Mouse (Mus musculus) limb, embryonic 13.5 days (tissue): ENCODE data around the gene Blcap. TPM values are rescaled to one million over a fixed set of nuclear protein-coding genes. Genes with fewer than 3 reads are reported as not detected.

Experiments
- ATAC-seq: fragments of 200-750 bp; cut with Nextera tagmentation; 2 replicates; pipeline ENCODE4 v1.8.0; 2017; ENCODE audit warnings: low read depth, moderate number of reproducible peaks, moderate TSS enrichment; ENCODE audit not compliant: low FRiP score
- H3K27ac ChIP-seq: fragments of 300-500 bp; sonication (generic); 2 replicates; pipeline ENCODE4 v1.5.1; 2015; ENCODE audit warnings: inconsistent platforms, mild to moderate bottlenecking, moderate library complexity
- H3K27me3 ChIP-seq: fragments of 300-500 bp; sonication (generic); 2 replicates; pipeline ENCODE4 v1.6.1; 2015; ENCODE audit warnings: mild to moderate bottlenecking, inconsistent platforms
- H3K36me3 ChIP-seq: fragments of 300-500 bp; sonication (generic); 2 replicates; pipeline ENCODE4 v1.6.1; 2015; ENCODE audit warnings: inconsistent platforms, mild to moderate bottlenecking, moderate library complexity
- H3K4me1 ChIP-seq: fragments of 300-500 bp; sonication (generic); 2 replicates; pipeline ENCODE4 v1.6.1; 2015; ENCODE audit warnings: inconsistent platforms
- H3K4me2 ChIP-seq: fragments of 300-500 bp; sonication (generic); replicated peaks from 2 replicates; pipeline ENCODE4 v1.6.1; 2015; ENCODE audit warnings: inconsistent platforms, mild to moderate bottlenecking, moderate library complexity
- H3K4me3 ChIP-seq: fragments of 300-500 bp; sonication (generic); 2 replicates; pipeline ENCODE4 v1.5.1; 2015; ENCODE audit warnings: moderate library complexity, mild to moderate bottlenecking, inconsistent platforms
- H3K9ac ChIP-seq: fragments of 300-500 bp; sonication (generic); 2 replicates; pipeline ENCODE4 v1.6.1; 2015; ENCODE audit warnings: mild to moderate bottlenecking, inconsistent platforms
- H3K9me3 ChIP-seq: fragments of 300-500 bp; sonication (generic); 2 replicates; pipeline ENCODE4 v1.6.1; 2016; ENCODE audit warnings: inconsistent platforms
- WGBS: fragments of 180-500 bp; shearing (Covaris S2); methylation state at CpG from one replicate; pipeline ENCODE4 v1.1.7; 2015; 5-methylcytosine and 5-hydroxymethylcytosine counted together
- polyA plus RNA-seq: library from polyadenylated mRNA; unstranded; fragments of >200 nt; fragmentation: Nextera tagmentation; extraction: Ambion mirVana; gene quantifications from 2 replicates; pipeline ENCODE4 v1.2.1, GENCODE M21; 2015

Gene Blcap
- polyA plus RNA-seq, 1 experiment from 2014 or later: 71.0 TPM

- Histone ChIP-seq H3K9ac (no peak overlapping the region; the same call in 1 of the 2 replicates), H3K4me1 (peaks cover 24% of the 10 kb centered on the region), H3K27ac (no peak overlapping the region), H3K36me3 (peaks cover 6% of the 10 kb centered on the region), H3K4me3 (no peak overlapping the region), H3K4me2 (no peak overlapping the region), H3K27me3 (no peaks in the 10 kb centered on the region), H3K9me3 (no peaks in the 10 kb centered on the region)
- 35% methylated on average over 2 of the region's 2 CpGs for WGBS
- no peak for ATAC-seq
Measured at GRCm38 (mm10) chr2:157568881-157569280, 2.2 kb downstream of the Blcap start.

GRCm38 (mm10) chr2:157567235-157567961 lies 3.7 kb downstream of the Blcap start:
- no peak for ATAC-seq
- peaks cover 28% of the 10 kb centered on the region for H3K4me1 ChIP-seq
- H3K36me3 ChIP-seq: peaks cover 20% of the 10 kb centered on the region
- H3K9ac ChIP-seq: peak overlapping the region; percentile 94
- H3K27me3 ChIP-seq: no peaks in the 10 kb centered on the region
- no peak overlapping the region for H3K27ac ChIP-seq
- H3K4me2 ChIP-seq: peak overlapping the region; percentile 86
- WGBS: 88% methylated on average over 11 of the region's 11 CpGs
- H3K9me3 ChIP-seq: peaks cover 11% of the 10 kb centered on the region
- peak overlapping the region; percentile 98 for H3K4me3 ChIP-seq

- under 1% methylated on average over 36 of the region's 36 CpGs for WGBS
- Histone ChIP-seq H3K27me3 (no peaks in the 10 kb centered on the region), H3K9me3 (peaks cover 21% of the 10 kb centered on the region), H3K4me2 (peak overlapping the region; percentile 86), H3K9ac (peak overlapping the region; percentile 94), H3K4me1 (peaks cover 38% of the 10 kb centered on the region), H3K27ac (peak overlapping the region; percentile 87), H3K36me3 (peaks cover 30% of the 10 kb centered on the region), H3K4me3 (peak overlapping the region; percentile 98)
- peak; percentile 82 for ATAC-seq
Measured at GRCm38 (mm10) chr2:157566260-157566952, 4.7 kb downstream of the Blcap start.

GRCm38 (mm10) chr2:157565898-157566259 lies 5.2 kb downstream of the Blcap start:
- Histone ChIP-seq H3K4me2 (peak overlapping the region; percentile 86), H3K36me3 (peaks cover 36% of the 10 kb centered on the region), H3K9me3 (peaks cover 26% of the 10 kb centered on the region), H3K27ac (peak overlapping the region; percentile 87; the same call in 1 of the 2 replicates), H3K4me1 (peaks cover 39% of the 10 kb centered on the region), H3K4me3 (peak overlapping the region; percentile 98), H3K9ac (peak overlapping the region; percentile 94), H3K27me3 (no peaks in the 10 kb centered on the region)
- under 1% methylated on average over 35 of the region's 35 CpGs for WGBS
- peak; percentile 12; the same call in 1 of the 2 replicates for ATAC-seq

GRCm38 (mm10) chr2:157565446-157565845 lies 5.6 kb downstream of the Blcap start:
- Histone ChIP-seq H3K4me2 (peak overlapping the region; percentile 86), H3K27ac (no peak overlapping the region), H3K36me3 (peaks cover 36% of the 10 kb centered on the region), H3K27me3 (no peaks in the 10 kb centered on the region), H3K9ac (peak overlapping the region; percentile 94), H3K9me3 (peaks cover 28% of the 10 kb centered on the region), H3K4me1 (peaks cover 39% of the 10 kb centered on the region), H3K4me3 (peak overlapping the region; percentile 98)
- no peak for ATAC-seq
- 6% methylated on average over 13 of the region's 13 CpGs for WGBS

GRCm38 (mm10) chr2:157564723-157565122 lies 6.4 kb downstream of the Blcap start:
- peaks cover 39% of the 10 kb centered on the region for H3K4me1 ChIP-seq
- 81% methylated on average over 4 of the region's 4 CpGs for WGBS
- H3K4me3 ChIP-seq: peak overlapping the region; percentile 98
- peaks cover 41% of the 10 kb centered on the region for H3K36me3 ChIP-seq
- ATAC-seq: no peak
- H3K9me3 ChIP-seq: peaks cover 35% of the 10 kb centered on the region
- H3K27ac ChIP-seq: no peak overlapping the region
- H3K9ac ChIP-seq: no peak overlapping the region
- H3K4me2 ChIP-seq: peak overlapping the region; percentile 86
- no peaks in the 10 kb centered on the region for H3K27me3 ChIP-seq

- Histone ChIP-seq H3K4me1 (peaks cover 48% of the 10 kb centered on the region), H3K27ac (no peak overlapping the region), H3K9ac (no peak overlapping the region), H3K9me3 (peaks cover 52% of the 10 kb centered on the region), H3K4me3 (no peak overlapping the region), H3K4me2 (no peak overlapping the region), H3K27me3 (no peaks in the 10 kb centered on the region), H3K36me3 (peaks cover 57% of the 10 kb centered on the region)
- 35% methylated on average over 2 of the region's 2 CpGs for WGBS
- no peak for ATAC-seq
Measured at GRCm38 (mm10) chr2:157563031-157563430, 8.0 kb downstream of the Blcap start.

GRCm38 (mm10) chr2:157561165-157561836 lies 9.8 kb downstream of the Blcap start:
- H3K27me3 ChIP-seq: no peaks in the 10 kb centered on the region
- H3K27ac ChIP-seq: peak overlapping the region; percentile 55; the same call in 1 of the 2 replicates
- H3K4me3 ChIP-seq: peak overlapping the region; percentile 56
- WGBS: 59% methylated on average over 27 of the region's 27 CpGs
- H3K9me3 ChIP-seq: peaks cover 65% of the 10 kb centered on the region
- ATAC-seq: peak; percentile 46; the same call in 1 of the 2 replicates
- peak overlapping the region; percentile 60 for H3K9ac ChIP-seq
- peak overlapping the region; percentile 70 for H3K4me2 ChIP-seq
- H3K4me1 ChIP-seq: peaks cover 57% of the 10 kb centered on the region
- peaks cover 74% of the 10 kb centered on the region for H3K36me3 ChIP-seq

- peaks cover 65% of the 10 kb centered on the region for H3K9me3 ChIP-seq
- peaks cover 64% of the 10 kb centered on the region for H3K4me1 ChIP-seq
- H3K4me2 ChIP-seq: peak overlapping the region; percentile 70
- H3K9ac ChIP-seq: peak overlapping the region; percentile 74
- no peaks in the 10 kb centered on the region for H3K27me3 ChIP-seq
- peaks cover 74% of the 10 kb centered on the region for H3K36me3 ChIP-seq
- WGBS: 46% methylated on average over 33 of the region's 33 CpGs
- H3K27ac ChIP-seq: peak overlapping the region; percentile 77
- ATAC-seq: no peak
- H3K4me3 ChIP-seq: peak overlapping the region; percentile 56
Measured at GRCm38 (mm10) chr2:157560302-157560701, 10.8 kb downstream of the Blcap start.

GRCm38 (mm10) chr2:157559858-157560257 lies 11.2 kb downstream of the Blcap start, which contains the start of gene Nnat:
Gene Nnat (plus strand): TSS chr2:157560078.
- H3K9ac ChIP-seq: peak within 1 kb of the TSS; percentile 74
- 61% methylated on average over 27 of the region's 27 CpGs for WGBS
- peaks cover 74% of the 10 kb centered on the region for H3K36me3 ChIP-seq
- no peaks in the 10 kb centered on the region for H3K27me3 ChIP-seq
- 0 out of 2 replicates have a peak, but pooled peaks have one; percentile 28 for ATAC-seq
- H3K4me2 ChIP-seq: peak within 1 kb of the TSS; percentile 70
- peak within 1 kb of the TSS; percentile 56 for H3K4me3 ChIP-seq
- H3K9me3 ChIP-seq: peaks cover 65% of the 10 kb centered on the region
- peak within 1 kb of the TSS; percentile 77 for H3K27ac ChIP-seq
- H3K4me1 ChIP-seq: peaks cover 64% of the 10 kb centered on the region

GRCm38 (mm10) chr2:157559440-157559839 lies 11.6 kb downstream of the Blcap start:
- no peaks in the 10 kb centered on the region for H3K27me3 ChIP-seq
- peak overlapping the region; percentile 61; the same call in 1 of the 2 replicates for H3K27ac ChIP-seq
- H3K36me3 ChIP-seq: peaks cover 74% of the 10 kb centered on the region
- H3K4me2 ChIP-seq: peak overlapping the region; percentile 70
- 53% methylated on average over 19 of the region's 19 CpGs for WGBS
- H3K9ac ChIP-seq: peak overlapping the region; percentile 74; the same call in 1 of the 2 replicates
- H3K4me1 ChIP-seq: peaks cover 64% of the 10 kb centered on the region
- peak overlapping the region; percentile 56 for H3K4me3 ChIP-seq
- peaks cover 65% of the 10 kb centered on the region for H3K9me3 ChIP-seq
- ATAC-seq: no peak
